Mouse (Mus musculus) kidney, postnatal 10 days (tissue): ENCODE data around the gene Olfr187.
"Not testable (repeated sequence)": the region's sequence is repeated elsewhere in the genome, so short reads cannot be mapped to it uniquely, and the experiment has no call there.

Experiments
- DNase-seq: peaks from one replicate; pipeline ENCODE4 v3.0.0; 2021; ENCODE audit warnings: mixed read lengths

Olfr187 gene

GRCm38 (mm10) chr16:59039710-59040109, at the start of gene Olfr187:
Olfr187 (minus strand) TSS chr16:59039767.
- no peak for DNase-seq

GRCm38 (mm10) chr16:59081113-59081512, 41.5 kb upstream of the Olfr187 start:
- DNase-seq = not testable (repeated sequence)

- DNase-seq = no peak
Measured at GRCm38 (mm10) chr16:59077905-59078304, 38.3 kb upstream of the Olfr187 start, which contains the start of gene Olfr190. Olfr190 (minus strand) TSS chr16:59078005.

- no peak for DNase-seq
Measured at GRCm38 (mm10) chr16:59073520-59073919, 34.0 kb upstream of the Olfr187 start.

- DNase-seq = no peak
Measured at GRCm38 (mm10) chr16:59071755-59072154, 32.2 kb upstream of the Olfr187 start.

GRCm38 (mm10) chr16:59062411-59062810, 22.8 kb upstream of the Olfr187 start:
- DNase-seq = not testable (repeated sequence)

- not testable (repeated sequence) for DNase-seq
Measured at GRCm38 (mm10) chr16:59049286-59049685, 9.7 kb upstream of the Olfr187 start.

- no peak for DNase-seq
Measured at GRCm38 (mm10) chr16:59048860-59049259, 9.3 kb upstream of the Olfr187 start.

GRCm38 (mm10) chr16:59047579-59047978, 8.0 kb upstream of the Olfr187 start:
- no peak for DNase-seq

GRCm38 (mm10) chr16:59045835-59046234, 6.3 kb upstream of the Olfr187 start:
- DNase-seq = no peak

- DNase-seq = no peak
Measured at GRCm38 (mm10) chr16:59030191-59030590, 9.4 kb downstream of the Olfr187 start, which contains the start of gene Olfr186. Olfr186 (minus strand) TSS chr16:59030291.

GRCm38 (mm10) chr16:59013357-59014018, 26.1 kb downstream of the Olfr187 start:
- no peak for DNase-seq

- no peak for DNase-seq
Measured at GRCm38 (mm10) chr16:59007146-59007545, 32.4 kb downstream of the Olfr187 start.

- DNase-seq = no peak
Measured at GRCm38 (mm10) chr16:58995057-58995456, 44.5 kb downstream of the Olfr187 start, which contains the start of gene Olfr183. Olfr183 (plus strand) TSS chr16:58995357.
